Mouse (Mus musculus) spleen, embryonic (tissue): Measurements from ENCODE around the gene Dgka.

Source experiments
- CTCF ChIA-PET: fragments of 350-600 bp; sonication (Branson Sonifier 250); formaldehyde crosslinking; loops from one replicate; lab custom pipeline; 2022; lab: Charles Lee

Gene Dgka

GRCm38 (mm10) chr10:128744680-128745601 lies at the start of gene Dgka:
Dgka (minus strand) TSS chr10:128744855.
- CTCF ChIA-PET, result interaction anchor here (0.6 to 1.4 kb wide), 4 partner anchors 13 to 78 kb away, joined by 3 to 5 read pairs (median 4); no protein-coding TSS in a partner anchor

- CTCF ChIA-PET, result no interaction called here
Observed at GRCm38 (mm10) chr10:128794391-128794790, 49.7 kb upstream of the Dgka start.

GRCm38 (mm10) chr10:128793258-128793657 lies 48.6 kb upstream of the Dgka start:
- CTCF ChIA-PET, result no interaction called here

- CTCF ChIA-PET, result interaction anchor here (0.6 kb wide), 2 partner anchors 44 to 91 kb away, joined by 3 to 9 read pairs; no protein-coding TSS in a partner anchor
Observed at GRCm38 (mm10) chr10:128792041-128792440, 47.4 kb upstream of the Dgka start.

DNA sequence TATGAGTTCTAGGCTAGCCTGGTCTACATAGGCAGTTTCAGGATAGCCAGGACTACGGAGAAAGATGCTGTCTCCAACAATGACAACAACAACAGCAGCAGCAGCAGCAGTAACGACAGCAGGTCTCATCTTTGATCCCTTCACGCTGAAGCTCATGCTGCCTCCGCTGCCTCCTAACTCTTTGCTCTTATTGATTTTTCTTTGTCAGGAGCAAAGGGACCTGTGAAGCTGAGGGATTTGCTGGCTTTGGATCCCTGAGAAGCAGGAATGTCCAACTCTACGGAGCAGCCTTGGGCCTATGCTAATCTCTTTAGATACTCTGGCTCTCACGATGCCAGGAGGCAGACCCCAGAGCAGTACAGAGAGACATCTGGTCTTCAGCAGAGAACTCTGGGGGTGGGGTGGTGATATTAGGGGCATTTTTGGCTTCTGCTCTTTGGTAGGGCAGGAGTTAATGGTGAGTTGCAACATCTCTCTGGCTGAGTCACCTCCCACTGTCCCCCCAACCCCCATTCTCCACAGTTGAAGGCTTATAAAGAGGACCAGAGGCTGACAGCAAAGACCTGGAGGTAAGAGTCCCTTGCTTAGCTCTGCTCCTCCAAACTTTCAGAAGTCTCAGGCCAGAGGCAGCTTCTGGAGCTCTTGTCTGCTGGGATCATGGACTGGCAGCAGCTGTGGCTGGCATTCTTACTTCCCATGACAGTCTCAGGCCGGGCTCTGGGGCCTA lies 45.9 kb upstream of the Dgka start, which contains the start of gene Mmp19:
Gene Mmp19 (plus strand): TSS at position 513 of the 727 bp plus-strand sequence.
- CTCF ChIA-PET, result no interaction called here

- CTCF ChIA-PET, result no interaction called here
Observed at GRCm38 (mm10) chr10:128780200-128780599, 35.5 kb upstream of the Dgka start.

- CTCF ChIA-PET, result no interaction called here
Observed at GRCm38 (mm10) chr10:128779011-128779795, 34.5 kb upstream of the Dgka start.

GRCm38 (mm10) chr10:128778441-128778840 lies 33.8 kb upstream of the Dgka start:
- CTCF ChIA-PET, result no interaction called here

GRCm38 (mm10) chr10:128773685-128774084 lies 29.0 kb upstream of the Dgka start:
- CTCF ChIA-PET, result interaction anchor here (0.6 to 0.7 kb wide), 3 partner anchors 121 to 1674 kb away, joined by 3 to 8 read pairs (median 7); no protein-coding TSS in a partner anchor

DNA sequence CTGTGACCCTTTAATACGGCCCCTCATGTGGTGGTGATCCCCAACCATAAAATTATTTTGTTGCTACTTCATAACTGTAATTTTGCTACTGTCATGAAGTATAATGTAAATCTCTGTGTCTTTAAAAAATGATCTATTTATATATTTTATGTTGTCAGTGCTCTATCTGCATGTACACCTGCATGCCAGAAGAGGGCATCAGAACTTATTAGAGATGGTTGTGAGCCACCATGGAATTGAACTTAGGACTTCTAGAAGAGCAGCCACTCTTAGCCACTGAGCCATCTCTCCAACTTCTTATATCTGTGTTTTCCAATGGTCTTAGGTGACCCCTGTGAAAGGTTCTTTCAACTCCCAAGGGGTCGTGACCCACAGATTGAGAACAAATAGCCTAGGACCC lies 28.2 kb upstream of the Dgka start:
- CTCF ChIA-PET, result interaction anchor here (0.7 kb wide), 2 partner anchors 122 to 1673 kb away, joined by 7 to 8 read pairs; no protein-coding TSS in a partner anchor

DNA sequence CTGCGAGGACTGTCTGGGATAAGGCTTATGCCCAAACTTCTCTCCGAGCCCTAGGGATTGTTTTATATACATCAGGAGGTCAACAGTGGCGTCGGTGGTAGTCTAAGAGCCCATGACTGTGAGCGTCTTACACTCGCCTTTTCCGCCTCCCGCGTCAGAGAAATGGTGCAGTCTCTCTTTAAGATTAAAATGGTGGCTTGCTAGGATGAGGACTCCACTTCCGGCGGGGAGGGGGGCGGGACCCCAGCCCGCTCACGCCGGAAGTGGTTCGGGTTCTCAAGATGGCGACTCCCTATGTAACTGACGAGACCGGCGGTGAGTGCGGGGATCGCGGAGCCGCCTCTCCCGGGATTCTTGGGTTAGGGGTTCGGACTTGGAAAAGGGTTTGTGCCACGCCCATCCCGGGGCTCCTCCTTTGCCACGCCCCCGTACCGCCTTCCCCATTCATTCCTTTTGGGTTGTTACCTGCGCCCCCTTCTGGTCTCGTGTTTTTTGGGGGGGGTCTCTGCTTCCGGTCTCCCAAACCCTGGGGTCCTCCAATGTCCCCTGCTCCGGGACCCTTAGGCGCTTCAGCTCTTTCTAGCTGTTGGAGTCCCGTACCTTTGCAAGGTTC lies 3.7 kb upstream of the Dgka start:
- CTCF ChIA-PET, result interaction anchor here (0.6 kb wide), 1 partner anchor 654 kb away, joined by 5 read pairs; no protein-coding TSS in a partner anchor

DNA sequence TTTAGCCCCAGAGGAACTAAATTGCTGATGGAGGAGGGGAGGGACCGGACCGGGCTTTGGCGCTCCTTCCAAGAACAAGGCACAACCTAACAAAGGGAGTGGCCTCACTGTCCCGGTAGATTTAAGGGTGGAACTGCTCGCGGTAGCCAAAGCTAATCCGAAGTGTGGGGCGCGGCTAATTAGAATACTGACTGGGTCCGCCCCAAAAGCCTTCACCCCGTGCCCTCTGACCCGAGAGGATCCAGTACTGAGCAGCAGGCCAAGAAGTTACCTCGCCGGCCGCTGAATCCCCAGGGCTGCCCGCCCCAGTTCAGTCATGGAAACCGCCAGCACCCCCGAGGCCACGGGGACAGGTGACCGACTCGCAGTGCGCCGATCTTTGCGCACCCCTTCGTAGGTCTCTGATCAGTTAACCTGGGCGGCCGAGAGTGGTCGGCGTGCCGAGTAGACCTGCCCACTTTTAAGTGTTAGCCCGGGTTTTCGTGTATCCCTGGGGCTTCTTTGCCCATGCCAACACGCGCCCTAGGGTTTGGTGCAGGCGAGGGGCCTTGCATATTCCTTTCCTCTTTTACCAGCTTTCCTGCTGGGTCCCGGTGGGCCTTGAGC lies 3.1 kb upstream of the Dgka start, which contains the start of gene Pym1:
Gene Pym1 (plus strand): TSS at position 244 of the 606 bp plus-strand sequence.
- CTCF ChIA-PET, result no interaction called here

DNA sequence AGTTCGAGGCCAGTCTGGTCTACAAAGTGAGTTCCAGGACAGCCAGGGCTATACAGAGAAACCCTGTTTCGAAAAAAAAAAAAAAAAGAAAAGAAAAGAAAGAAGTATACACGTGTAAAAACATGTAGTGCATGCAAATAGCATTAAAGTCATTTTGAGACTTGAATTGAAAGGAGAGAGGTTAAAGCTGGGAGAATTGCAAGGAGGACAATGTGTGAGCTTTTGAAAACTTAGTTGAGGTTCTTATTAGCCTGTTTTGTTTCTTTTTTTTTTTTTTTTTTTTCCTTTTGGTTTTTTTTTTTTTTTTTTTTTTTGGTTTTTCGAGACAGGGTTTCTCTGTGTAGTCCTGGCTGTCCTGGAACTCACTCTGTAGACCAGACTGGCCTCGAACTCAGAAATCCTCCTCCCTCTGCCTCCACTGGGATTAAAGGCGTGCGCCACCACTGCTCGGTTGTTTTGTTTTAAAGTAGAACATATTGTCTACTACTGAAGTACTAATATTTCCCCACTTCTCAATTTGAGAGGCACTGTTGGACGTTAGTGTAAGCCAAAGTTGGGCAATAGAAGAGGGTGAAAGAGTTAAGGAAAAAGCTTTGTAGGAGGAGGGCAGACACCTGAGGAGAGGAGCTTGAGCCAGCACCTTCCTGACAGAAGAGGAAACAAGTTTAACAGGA lies 2.5 kb upstream of the Dgka start:
- CTCF ChIA-PET, result interaction anchor here (0.6 to 0.8 kb wide), 4 partner anchors 12 to 131 kb away, joined by 4 to 14 read pairs (median 6); no protein-coding TSS in a partner anchor

DNA sequence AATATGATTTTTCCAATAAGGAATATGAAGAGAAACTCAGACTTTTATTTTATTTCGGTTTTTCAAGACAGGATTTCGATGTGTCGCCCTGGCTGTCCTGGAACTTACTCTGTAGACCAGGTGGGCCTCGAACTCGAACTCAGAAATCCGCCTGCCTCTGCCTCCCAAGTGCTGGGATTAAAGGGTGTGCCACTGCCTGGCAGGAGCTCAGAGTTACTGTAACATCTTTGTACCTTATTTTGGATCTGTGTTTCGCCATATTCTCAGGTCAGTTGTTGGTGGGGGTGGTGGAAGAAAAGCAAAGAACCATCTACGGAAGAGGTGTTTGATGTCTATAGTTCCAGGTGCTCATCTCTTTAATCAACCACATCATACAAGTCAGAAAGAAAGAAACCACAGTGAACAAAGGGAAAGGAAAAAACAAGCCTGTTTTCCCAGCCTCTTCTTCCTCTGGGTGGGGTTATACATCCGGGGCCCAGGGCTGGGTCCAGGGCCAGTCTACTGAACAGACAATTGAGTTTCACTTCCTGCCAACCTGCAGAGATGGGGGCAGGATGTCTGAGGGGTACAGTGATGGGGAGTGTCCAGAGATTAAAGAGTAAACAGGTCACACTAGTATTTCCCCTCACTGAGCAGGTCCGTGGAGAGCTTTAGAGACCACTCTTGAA lies 1.4 kb upstream of the Dgka start:
- CTCF ChIA-PET, result interaction anchor here (0.8 to 1.4 kb wide), 2 partner anchors 13 kb away, joined by 5 to 9 read pairs; no protein-coding TSS in a partner anchor

DNA sequence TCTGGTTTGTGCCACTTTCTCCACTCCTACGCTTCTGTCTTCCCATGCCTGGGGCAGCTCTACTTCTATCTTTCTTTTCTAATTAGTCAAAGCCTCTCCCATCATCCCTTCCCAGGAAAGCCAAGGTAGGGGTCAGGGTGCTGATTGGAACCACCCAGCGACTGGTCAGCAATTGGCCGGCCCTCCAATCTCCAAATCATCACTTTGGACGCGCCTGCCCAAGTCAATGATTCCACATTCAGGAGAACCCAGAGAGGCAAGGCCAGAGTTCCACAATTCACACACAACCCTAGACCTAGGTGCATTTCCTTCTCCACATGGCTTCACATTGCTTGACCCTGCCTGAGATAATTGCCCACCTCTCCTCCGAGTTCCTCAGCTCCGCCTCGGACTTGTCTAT lies 444 bp downstream of the Dgka start:
- CTCF ChIA-PET, result no interaction called here

- CTCF ChIA-PET, result no interaction called here
Observed at GRCm38 (mm10) chr10:128743791-128744191, 864 bp downstream of the Dgka start.

DNA sequence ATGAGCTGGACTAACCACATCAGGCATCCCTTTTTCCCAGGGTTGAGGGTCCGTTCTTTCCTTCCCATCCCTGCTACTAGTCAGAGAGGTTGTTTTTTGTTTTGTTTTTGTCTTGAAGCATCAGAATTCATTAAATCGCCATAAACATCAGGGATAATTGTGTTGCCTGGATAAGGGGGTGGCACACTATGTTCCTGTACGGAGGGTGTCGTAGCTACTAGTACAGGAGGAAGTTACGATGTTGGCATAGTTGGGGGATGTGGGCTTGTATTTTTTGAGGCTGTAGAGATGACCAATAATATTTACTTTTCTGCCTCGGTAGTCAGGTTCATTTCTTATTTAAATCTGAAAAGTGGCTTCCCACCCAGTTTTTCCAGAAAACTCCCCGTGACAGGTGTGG lies 1.4 kb downstream of the Dgka start:
- CTCF ChIA-PET, result no interaction called here

- CTCF ChIA-PET, result no interaction called here
Observed at GRCm38 (mm10) chr10:128742616-128743015, 2.0 kb downstream of the Dgka start.

GRCm38 (mm10) chr10:128740296-128740695 lies 4.4 kb downstream of the Dgka start:
- CTCF ChIA-PET, result interaction anchor here (0.6 kb wide), 1 partner anchor 660 kb away, joined by 5 read pairs; no protein-coding TSS in a partner anchor
